Mouse (Mus musculus) heart, postnatal 25 days (tissue): ENCODE measurements around the gene Pm20d2. TPM values are rescaled to one million over a fixed set of nuclear protein-coding genes. Genes with fewer than 3 reads are reported as not detected.

Experiments
- DNase-seq: peaks from one replicate; pipeline ENCODE4 v3.0.0; 2022; ENCODE audit warnings: low spot score
- intact Hi-C: fragments of 180-260 bp; cut with DNase I; formaldehyde crosslinking; loops from one replicate; pipeline ENCODE4 v1.15.1; 2025
- total RNA-seq, 2 experiments: library from RNA; stranded (reverse); gene quantifications; 2 replicates each; pipeline ENCODE4 v1.2.3; 2021

The Pm20d2 gene
- total RNA-seq = 10 to 100 TPM; 47.7 to 48.8 TPM

GRCm38 (mm10) chr4:33189735-33190036 is at the start of gene Pm20d2:
Gene Pm20d2 (minus strand): TSS chr4:33189737.
- intact Hi-C loops = loop anchor here (5.0 kb wide), 2 partner anchors 58 to 73 kb away; no protein-coding TSS in a partner anchor
- no peak for DNase-seq

- no peak for DNase-seq
- intact Hi-C loops = no loop called here
These were observed 41.3 kb upstream of the Pm20d2 start for GRCm38 (mm10) chr4:33230881-33231280.

- no peak for DNase-seq
- intact Hi-C loops = no loop called here
These were observed 40.1 kb upstream of the Pm20d2 start for GRCm38 (mm10) chr4:33229639-33230038.

GRCm38 (mm10) chr4:33227164-33227563 is 37.6 kb upstream of the Pm20d2 start:
- intact Hi-C loops = no loop called here
- no peak for DNase-seq

- DNase-seq = no peak
- intact Hi-C loops = no loop called here
These were observed 34.6 kb upstream of the Pm20d2 start for GRCm38 (mm10) chr4:33224003-33224675.

- DNase-seq = no peak
- intact Hi-C loops = no loop called here
These were observed 32.3 kb upstream of the Pm20d2 start for GRCm38 (mm10) chr4:33221847-33222246.

- DNase-seq = no peak
- intact Hi-C loops = loop anchor here (2.0 kb wide), 1 partner anchor 84 kb away; no protein-coding TSS in a partner anchor
These were observed 19.6 kb upstream of the Pm20d2 start, which contains the start of gene Srsf12 for GRCm38 (mm10) chr4:33208881-33209841. Gene Srsf12 (plus strand): TSS chr4:33208991.

- no peak for DNase-seq
- intact Hi-C loops = no loop called here
These were observed 18.0 kb upstream of the Pm20d2 start for GRCm38 (mm10) chr4:33207551-33207950.

- intact Hi-C loops = loop anchor here (2.0 to 5.0 kb wide), 2 partner anchors 57 to 80 kb away; no protein-coding TSS in a partner anchor
- no peak for DNase-seq
These were observed 15.1 kb upstream of the Pm20d2 start for GRCm38 (mm10) chr4:33204682-33205081.

GRCm38 (mm10) chr4:33198117-33198516 is 8.6 kb upstream of the Pm20d2 start:
- no peak for DNase-seq
- intact Hi-C loops = no loop called here

GRCm38 (mm10) chr4:33188781-33189734 is 479 bp downstream of the Pm20d2 start:
- intact Hi-C loops = loop anchor here (5.0 kb wide), 2 partner anchors 58 to 73 kb away; no protein-coding TSS in a partner anchor
- DNase-seq = peak; percentile 72

- DNase-seq = no peak
- intact Hi-C loops = loop anchor here (5.0 kb wide), 2 partner anchors 59 to 74 kb away; no protein-coding TSS in a partner anchor
These were observed 1.4 kb downstream of the Pm20d2 start for GRCm38 (mm10) chr4:33188164-33188563.

- intact Hi-C loops = no loop called here
- DNase-seq = no peak
These were observed 6.1 kb downstream of the Pm20d2 start for GRCm38 (mm10) chr4:33183477-33183876.

- no peak for DNase-seq
- intact Hi-C loops = no loop called here
These were observed 37.2 kb downstream of the Pm20d2 start for GRCm38 (mm10) chr4:33152087-33153038.

GRCm38 (mm10) chr4:33149150-33149549 is 40.4 kb downstream of the Pm20d2 start:
- DNase-seq = no peak
- intact Hi-C loops = loop anchor here (5.0 kb wide), 1 partner anchor 53 kb away; no protein-coding TSS in a partner anchor

GRCm38 (mm10) chr4:33147825-33148224 is 41.7 kb downstream of the Pm20d2 start:
- no peak for DNase-seq
- intact Hi-C loops = loop anchor here (1.0 to 5.0 kb wide), 2 partner anchors 54 to 144 kb away; no protein-coding TSS in a partner anchor

- DNase-seq = no peak
- intact Hi-C loops = loop anchor here (5.0 kb wide), 1 partner anchor 56 kb away; no protein-coding TSS in a partner anchor
These were observed 42.8 kb downstream of the Pm20d2 start for GRCm38 (mm10) chr4:33146679-33147291.

- intact Hi-C loops = no loop called here
- DNase-seq = no peak
These were observed 57.3 kb downstream of the Pm20d2 start, which contains the start of gene Gabrr1 for GRCm38 (mm10) chr4:33132221-33132620. Gene Gabrr1 (plus strand): TSS chr4:33132521.
